Mouse (Mus musculus): Measurements from ENCODE around the gene Prdm11.

GRCm38 (mm10) chr2:93068942-93069341 is 23.0 kb upstream of the Prdm11 start:
- TF ChIP-seq EP300 (IDR thresholded peaks at IDR 0.05; ENCODE audit: low read depth) (no peak), CTCF (IDR thresholded peaks at IDR 0.05; ENCODE audit: low read depth) (peak; percentile 77)

Measured in liver, postnatal 0 days (tissue).